Mouse (Mus musculus): ENCODE measurements around the gene Map10.
A peak's percentile ranks its signal among the peaks of the same experiment; 100 is the strongest.

Gene Map10

DNA sequence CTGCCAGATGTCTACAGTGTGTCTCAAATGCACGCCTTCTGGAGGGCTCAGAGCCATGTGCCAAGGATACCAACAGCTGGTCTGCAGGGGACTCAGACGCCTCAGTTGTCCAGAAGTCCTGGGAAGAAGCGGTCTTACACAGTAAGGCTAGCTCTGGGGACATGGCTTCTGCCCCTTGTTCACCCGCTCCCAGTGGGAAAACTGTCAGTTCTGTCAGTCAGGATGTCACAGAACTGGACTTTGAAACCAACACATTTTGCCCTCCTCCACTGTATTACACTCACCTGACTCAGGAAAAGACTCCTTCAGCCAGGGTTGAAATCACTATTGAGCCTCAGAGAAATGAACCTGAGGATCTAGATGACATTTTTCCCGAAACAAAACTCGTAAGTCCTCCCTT is 802 bp downstream of the Map10 start:
- no peak for DNase-seq (ENCODE audit: low spot score)

DNA sequence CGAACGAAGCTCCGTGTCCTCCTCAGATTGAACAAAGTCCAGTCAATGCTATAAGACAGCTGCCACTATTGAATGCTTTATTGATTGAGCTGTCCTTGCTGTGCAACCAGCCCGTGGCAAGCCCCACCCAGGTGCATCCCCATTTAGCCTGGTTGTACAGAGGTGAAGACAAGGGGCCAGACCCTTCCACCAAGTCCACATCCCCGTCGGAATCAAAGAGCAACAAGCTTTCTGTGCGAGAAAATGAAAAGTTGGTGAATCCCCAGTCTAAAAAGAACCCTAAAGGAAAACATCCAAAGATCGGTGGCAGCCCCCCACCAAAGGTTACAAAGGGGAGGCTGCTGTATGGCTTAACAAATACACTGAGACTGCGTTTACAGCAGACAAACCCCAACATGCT is 1.3 kb downstream of the Map10 start:
- DNase-seq (ENCODE audit: low spot score) = no peak

DNA sequence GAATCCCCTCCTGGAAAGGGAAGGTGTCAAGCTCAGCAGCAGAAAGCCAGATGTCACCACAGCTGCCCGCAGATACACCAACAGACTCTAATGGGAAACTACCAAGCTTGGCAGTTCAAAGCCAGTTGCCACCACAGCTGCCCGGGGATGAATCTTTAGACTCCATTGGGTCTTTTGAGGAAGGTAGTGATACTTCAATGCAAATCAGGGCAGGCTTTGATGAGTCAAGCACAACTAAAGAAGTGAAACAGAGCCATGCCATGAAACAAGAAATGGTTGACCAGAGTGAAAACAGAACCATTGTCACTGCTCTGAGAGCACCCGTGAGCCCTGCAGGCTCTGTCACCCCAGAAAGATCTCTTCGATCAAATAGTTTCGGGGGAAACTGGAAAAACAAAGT is 1.8 kb downstream of the Map10 start:
- DNase-seq (ENCODE audit: low spot score) = no peak

DNA sequence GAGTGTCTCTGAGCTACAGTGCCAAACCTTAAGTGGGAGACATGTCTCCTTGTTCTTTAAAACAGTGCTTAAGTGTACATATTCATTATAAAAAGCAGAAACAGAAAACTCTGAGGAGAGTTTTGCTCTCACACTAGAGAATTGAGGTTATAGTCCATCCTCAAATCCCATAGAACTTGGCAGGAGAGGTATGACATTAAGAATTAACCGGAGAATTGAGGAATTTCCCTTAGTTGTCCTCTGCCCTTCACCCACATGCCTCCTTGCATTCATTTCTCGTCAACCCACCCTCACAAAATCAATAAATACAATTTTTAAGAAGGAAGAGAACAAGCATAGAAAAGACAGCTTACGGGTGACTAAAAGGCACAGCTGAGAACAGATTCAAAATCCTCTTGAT is 6.2 kb downstream of the Map10 start:
- no peak for DNase-seq (ENCODE audit: low spot score)

DNA sequence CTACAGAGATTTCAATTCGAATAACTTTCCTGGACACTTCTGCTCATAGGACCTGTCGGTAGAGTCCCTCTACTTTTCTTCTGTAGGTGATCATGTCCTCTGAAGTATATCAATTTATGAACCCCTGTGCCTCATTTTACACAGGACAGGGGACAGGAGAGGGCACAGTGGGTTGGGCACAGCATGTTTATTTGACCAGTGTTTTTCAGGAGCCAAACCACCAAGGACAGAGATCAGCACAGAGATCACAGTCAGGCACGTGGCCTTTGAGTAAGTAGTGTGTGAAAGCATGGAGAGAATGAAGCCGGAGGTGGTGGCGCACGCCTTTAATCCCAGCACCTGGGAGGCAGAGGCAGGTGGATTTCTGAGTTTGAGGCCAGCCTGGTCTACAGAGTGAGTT is 7.9 kb downstream of the Map10 start:
- DNase-seq (ENCODE audit: low spot score) = no peak

DNA sequence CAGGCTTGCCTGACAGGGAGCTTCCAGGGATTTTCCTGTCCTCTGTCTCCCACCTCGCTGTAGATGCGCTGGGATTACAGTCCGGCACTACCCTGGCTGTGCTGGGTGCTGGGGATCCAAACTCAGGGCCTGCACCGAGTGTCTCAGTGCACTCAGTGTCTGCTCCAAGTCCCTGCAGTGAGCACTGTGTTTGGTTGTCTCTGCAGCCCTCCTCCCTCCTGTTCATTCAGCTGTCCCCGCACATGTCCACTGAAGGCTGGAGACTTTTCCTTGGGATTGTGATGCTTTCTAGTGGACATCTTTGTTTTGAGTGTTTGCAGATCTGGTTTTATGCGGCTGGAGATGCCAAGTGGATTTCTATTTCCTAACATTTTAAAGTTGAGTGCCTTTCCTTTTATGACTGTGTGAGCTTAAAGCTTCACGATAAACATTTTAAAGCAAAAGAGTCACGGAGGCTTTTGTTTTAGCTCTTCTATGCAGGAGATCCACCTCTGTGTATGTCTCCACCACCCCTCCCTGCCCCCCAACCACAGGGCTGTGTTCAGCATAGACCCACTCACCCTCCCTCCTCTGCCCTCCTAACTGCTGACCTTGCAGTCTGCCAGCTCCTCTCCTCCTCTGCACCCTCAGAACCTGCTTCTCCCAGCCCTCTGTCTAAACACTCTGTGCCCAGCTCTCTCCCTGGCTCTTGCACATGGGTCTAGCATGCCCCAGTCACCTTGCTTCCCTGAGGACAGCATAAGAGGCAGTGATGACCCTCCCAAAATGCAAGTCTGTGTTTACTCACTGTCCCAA is 9.4 kb downstream of the Map10 start:
- no peak for DNase-seq (ENCODE audit: low spot score)

DNA sequence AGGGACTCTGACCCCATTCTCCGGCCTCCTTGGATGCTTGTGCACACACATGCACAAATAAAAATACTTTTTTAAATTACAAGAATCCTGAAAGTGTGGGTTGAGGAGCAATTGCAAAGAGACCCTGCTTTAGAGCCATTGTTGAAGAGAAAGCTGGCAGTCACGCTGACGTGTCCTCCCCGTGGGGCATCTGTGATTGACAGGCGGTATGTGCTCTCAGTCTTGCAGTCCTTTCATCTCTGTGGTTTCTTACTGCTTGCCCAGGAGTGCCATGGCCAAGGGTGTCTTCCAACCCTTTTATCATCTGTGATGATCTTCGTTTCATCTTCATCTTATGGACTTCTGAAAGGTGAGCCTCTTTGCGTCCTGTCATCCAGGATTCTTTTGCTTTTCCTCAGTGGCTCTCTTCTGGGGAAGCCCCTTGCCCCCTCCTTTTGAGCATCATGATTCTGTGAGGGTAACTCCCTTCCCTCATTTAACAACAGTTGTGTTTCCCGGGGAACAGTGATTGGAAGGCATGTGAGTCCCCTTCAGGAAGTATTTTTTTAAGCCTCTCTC is 11.3 kb downstream of the Map10 start:
- no peak for DNase-seq (ENCODE audit: low spot score)

DNA sequence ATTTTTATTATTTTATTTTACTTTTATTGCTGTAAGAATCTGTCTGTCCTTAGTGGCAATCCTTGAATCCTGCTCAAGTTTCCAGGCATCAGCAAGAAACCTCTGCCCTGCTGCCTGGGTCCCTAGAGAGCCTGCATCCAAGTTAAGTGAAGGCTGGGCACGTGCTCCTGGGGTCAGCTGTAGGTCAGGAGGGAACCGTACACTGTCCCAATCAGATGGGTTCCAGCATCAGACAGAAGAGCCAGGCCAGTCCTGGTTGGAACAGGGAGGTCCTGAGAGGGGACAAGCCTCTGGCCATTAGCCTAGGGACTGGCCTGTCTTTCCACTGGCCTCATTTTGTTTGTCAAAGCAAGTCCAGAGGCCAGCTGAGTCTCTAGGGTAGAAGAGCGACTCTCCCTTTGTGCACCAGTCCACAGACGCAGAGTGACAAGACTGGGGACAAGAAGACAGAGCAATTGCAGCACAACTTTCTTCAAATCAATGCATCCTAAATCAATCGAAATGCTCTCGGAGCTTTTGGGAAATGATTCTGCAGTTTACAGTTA is 15.7 kb downstream of the Map10 start:
- DNase-seq (ENCODE audit: low spot score) = peak; percentile 35

DNA sequence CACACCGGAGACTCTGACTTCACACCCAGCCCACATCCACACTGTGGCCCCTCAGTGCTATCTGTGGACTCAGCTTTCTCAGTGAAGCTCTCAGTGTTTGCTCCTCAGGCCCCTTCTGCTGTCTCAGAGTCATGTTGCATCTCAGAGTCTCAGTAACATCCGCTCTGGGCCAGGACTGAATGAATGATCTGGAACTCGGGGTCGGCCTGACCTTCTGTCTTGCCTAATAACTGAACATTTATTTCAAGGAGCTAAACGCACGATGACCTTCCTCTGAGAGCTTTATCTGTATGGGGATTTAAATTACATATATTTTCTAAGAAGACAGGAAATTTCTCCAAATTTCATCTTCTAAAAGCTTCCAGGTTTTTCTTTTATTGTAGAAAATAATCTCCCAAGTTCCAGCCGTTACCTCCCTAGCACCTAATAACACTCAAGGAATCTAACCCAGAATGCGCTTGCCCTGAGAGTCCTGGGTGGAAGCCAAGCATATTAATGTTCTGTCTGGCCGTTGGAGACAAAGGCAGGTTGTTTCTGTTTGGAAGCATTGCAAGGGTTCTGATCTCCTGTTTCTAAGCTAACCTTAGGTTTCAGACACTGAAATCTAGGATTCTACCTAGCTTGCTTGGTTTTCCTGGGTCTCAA is 16.7 kb downstream of the Map10 start:
- no peak for DNase-seq (ENCODE audit: low spot score)

DNA sequence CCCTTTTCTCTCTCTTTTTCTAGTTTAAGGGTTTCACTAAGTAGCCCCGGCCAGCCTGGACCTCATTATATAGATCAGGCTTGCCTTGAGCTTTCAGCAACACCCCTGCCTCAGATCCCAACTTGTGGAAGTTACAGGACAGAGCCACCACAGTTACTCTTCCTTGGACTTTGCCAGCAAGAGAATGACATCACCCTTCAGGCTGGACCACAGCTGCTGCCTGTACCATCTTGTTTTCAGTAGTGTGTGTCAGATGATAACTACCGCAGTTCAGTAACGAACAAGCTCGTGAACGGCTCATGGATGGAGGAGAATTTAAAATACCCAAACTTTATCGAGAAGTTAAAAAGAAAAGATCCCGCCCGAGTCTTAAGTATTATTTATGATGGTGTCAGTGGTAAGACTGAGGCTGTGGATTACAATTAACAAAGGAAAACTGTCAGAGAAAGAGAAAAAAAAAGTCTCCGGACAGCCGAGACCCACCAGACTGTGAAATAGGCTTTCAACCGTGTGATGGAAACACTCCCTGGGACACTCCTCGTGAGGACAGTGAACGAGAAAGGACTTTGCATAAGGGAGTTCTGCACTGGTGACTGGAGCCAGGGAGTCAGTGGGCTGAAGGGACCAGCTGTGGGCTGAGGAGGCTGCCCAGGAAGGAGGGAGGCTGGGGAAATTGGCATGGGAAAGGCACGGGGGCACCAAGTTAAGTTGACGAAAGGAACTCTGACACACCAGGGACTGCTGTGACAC is 20.7 kb downstream of the Map10 start:
- DNase-seq (ENCODE audit: low spot score) = no peak

DNA sequence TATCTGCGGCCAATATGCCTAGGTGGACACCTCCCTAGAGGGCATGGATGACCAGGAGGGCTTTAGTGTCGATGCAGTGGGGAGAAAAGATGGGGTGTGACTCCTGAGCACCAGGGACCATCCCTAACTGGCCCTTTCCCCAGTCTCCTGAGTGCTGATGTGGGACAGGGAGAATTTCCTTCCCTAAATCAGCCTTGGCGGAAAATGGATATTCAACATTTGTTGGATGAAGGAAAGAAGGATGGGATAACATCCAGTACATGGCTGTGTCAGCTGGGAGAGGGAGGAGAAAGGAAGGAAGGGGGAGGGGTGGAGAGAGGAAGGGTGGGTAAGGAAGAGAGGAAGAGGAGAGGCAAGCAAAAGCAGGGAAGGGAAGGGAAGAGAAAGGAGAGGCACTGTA is 21.3 kb downstream of the Map10 start:
- DNase-seq (ENCODE audit: low spot score) = no peak

DNA sequence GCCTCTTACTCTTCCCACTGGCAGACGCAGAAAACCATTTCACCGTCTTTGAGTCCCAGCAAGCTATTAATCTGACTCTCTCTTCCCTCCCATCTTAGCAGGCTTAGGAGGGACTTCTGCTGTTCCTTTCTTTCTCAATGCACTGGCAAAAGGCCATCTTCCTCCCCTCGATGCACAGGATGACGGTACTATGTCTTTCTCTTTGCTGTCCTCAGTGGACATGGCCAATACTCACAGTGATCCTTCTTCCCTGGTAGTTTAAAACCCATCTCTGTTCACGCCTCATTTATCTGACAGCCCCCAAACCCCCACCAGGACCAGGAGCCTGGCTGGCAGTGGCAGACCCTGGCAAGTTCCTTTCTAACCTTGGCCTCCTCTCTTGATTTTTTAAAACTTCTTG is 22.8 kb downstream of the Map10 start:
- no peak for DNase-seq (ENCODE audit: low spot score)

DNA sequence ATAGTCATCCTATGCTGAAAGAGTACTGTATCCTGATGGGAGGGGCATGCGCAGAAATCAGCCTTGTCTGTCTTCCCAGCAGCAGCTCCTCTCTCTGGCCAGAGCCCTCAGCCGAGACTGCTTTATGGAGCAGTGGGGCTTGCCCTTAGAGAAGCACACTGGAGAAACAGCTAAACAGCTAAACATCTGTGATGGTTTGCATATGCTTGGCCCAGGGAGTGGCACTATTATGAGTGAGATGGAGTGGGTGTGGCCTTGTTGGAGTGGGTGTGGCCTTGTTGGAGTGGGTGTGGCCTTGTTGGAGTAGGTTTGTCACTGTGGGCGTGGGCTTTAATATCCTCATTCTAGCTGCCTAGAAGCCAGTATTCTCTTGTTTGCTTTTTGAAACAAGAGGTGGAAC is 23.6 kb downstream of the Map10 start:
- no peak for DNase-seq (ENCODE audit: low spot score)

DNA sequence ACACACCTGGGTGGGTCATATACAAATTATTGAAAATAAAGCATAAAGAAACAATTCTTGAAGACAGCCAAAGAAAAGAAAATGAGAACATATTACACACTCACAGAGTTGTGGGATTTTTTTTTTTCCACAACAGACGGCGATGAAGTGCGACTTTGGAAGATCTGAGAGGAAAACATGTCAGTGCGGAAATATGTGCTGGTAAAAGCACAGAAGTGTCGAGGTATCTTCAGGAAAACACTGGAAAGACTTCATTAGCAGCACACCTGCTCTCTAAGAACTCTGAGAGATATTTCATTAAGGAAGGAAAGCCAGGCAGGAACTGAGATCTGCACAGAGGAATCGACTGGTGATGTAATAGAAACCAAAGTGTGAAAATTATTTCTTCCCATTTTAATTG is 26.3 kb downstream of the Map10 start:
- no peak for DNase-seq (ENCODE audit: low spot score)

DNA sequence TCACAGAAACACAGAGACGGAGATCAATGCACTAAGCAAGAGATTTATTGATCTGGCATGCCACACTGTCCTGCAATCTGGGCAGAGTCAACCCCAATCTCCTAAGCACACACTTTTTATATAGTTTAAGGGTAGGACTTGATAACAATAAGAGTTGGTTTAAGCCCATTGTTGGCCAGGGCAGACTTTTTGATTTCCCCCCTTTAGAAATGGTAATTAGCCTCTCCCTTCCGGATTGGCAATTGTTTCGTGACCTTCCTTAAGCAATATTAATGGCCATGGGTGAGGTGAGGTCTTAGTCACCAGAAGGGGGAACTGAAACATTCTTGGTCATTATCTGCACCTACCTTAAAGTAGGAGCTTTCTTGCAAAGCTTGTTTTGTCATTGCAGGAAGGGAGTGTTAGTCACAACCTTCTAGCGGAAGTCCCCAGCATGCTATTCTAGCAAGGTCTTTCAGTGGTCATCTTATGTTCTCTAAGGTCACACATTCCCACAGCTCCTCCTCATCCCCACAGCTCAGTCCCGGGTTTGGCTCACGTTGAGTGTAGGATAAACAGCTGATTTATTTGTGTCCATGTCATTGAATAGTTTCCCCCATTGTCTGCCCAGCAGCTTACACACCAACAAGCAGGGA is 29.9 kb downstream of the Map10 start:
- DNase-seq (ENCODE audit: low spot score) = no peak

DNA sequence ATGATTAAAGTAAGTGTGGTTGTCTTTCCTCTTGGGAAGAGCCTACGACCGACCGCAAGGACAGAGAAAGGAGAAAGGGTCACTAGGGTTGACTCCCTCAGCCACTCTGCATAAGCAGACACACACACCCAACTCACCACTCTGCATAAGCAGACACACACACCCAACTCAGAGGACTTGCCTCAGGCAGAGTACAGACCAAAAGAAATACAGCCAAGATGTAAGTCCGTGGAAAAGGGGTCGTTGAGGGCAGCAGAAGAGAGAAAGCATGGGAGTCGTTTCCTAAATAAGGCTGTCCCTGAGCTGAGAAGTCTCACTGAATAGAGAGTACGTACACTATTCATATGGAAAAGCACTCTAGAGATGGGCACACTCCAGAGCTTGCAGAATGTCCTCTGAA is 30.8 kb downstream of the Map10 start:
- DNase-seq (ENCODE audit: low spot score) = no peak

DNA sequence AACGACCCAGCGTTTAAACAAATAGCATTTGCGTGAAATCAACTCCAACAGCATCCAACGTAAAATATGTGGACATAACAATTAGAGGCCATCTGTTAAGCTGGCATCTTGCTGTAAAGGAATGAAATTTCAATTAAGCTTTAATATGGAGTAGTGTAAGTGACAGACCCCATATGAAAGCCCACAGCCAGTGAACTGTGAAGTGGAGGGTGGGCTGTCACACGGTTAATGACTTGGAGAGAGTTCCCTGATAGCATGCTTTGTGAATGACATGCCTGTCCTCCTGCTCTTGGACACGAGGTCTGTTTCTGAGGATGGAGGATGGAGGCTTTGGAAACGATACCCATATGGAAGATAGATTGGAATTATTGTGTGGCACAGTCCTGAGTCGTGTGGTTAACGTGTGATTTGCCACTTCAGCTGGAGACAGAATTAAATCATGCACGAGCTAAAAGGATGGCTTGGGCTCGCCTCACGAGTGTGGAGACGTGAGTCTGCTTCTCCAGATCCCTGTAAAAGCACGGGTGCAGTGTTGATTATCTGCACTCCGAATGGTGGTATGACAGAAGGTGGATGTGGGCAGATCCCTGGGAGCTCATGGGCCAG is 33.4 kb downstream of the Map10 start:
- DNase-seq (ENCODE audit: low spot score) = no peak

DNA sequence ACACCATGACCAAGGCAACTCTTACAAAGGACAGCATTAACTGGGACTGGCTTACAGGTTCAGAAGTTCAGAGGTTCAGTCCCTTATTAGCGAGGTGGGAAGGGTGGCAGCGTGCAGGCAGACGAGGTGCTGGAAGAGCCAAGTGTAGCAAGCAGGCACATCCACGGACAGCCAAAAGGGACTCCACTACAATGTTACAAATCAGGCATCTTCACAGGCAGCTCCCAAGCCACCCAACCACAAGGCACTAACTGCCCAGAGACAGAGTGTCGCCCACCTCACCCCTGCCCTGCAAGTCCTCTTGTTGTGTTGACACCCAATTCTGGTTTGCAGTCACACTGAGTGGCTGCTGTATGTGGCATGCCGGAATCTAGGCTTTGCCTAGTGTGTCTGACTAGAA is 34.8 kb downstream of the Map10 start:
- DNase-seq (ENCODE audit: low spot score) = no peak

DNA sequence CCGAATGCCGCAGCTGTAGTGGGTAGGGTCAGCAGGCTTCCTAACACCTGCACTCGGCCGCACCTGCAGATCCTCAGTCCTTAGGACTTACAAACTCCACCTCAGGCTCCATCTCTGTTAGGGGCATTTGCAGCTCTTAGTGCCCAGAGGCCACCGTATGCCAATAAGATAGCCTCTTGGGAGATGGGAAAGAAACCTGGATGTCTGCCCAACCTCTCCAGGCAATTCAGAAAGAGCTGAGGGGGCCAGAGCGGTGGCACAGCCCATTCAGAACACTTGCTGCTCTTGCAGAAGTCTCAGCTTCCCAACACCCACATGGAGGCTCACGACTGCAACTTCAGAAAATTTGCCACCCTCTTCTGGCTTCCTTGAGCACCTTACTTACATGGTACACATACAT is 36.2 kb downstream of the Map10 start:
- DNase-seq (ENCODE audit: low spot score) = peak; percentile 52

DNA sequence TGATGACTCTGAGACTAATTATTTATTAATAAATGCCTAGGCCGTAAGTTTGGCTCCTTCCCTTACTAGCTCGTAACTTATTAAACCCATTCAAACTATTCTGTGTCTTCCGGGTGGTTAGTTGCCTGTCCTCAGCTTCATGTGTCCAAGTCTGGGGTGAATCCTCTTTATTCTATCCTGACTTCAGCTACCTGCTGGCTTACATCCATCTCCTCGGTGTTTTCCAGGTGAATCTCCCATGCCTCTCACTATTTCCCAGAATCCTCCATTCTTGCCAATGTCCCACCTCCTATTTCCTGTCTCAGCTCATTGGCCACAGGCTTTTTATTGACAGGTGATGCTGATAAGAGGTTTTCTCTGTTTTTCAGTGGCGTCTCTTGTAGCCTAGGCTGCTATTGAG is 39.6 kb downstream of the Map10 start:
- no peak for DNase-seq (ENCODE audit: low spot score)

DNA sequence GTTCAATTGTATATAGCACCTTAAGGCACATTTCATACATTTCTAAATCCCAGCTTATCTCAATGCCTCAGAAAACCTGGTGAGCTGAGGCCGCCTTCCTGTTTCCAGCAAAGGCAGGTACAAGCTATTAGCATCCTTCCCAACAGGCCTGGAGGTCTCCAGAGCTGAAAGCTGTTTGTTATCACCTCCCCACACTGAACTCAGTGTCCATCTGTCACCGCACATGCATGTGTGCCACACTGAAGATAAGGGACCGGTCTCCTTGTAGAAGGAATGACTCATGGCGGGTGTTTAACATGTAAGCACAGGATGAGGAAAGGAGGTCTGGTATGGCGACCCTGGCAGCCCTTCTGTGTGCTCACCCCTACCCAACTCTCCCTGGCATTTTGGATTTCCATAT is 41.9 kb downstream of the Map10 start:
- no peak for DNase-seq (ENCODE audit: low spot score)

DNA sequence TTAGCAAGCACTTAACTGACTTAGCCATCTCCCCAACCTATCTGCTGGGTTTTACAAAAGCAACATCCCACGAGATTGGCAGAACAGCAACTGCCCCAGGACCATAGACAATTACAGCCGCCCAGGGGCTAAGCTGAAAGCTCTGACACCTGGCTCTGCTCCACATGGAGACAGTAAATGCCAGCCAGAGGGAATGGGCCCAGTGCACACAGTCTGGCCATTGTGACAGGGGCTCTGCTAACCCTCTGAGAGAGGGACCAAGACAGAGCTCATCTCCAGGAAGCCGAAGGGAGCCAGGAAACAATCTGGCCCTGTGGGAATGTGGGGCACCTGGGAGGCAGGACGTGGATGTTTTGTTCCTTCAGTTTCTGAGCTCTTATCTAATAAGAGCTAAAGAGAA is 46.6 kb downstream of the Map10 start:
- peak; percentile 75 for DNase-seq (ENCODE audit: low spot score)
